Mouse (Mus musculus) lung, postnatal 0 days (tissue): ENCODE results near the gene Rassf1.

Experiments
- CTCF ChIP-seq: IDR thresholded peaks from 2 replicates; pipeline ENCODE4 v1.5.1; 2016; ENCODE audit warnings: antibody characterized with exemption, mild to moderate bottlenecking
- EP300 ChIP-seq: IDR thresholded peaks from 2 replicates; pipeline ENCODE4 v1.6.1; 2016; ENCODE audit warnings: antibody characterized with exemption, mild to moderate bottlenecking, control low read depth

DNA sequence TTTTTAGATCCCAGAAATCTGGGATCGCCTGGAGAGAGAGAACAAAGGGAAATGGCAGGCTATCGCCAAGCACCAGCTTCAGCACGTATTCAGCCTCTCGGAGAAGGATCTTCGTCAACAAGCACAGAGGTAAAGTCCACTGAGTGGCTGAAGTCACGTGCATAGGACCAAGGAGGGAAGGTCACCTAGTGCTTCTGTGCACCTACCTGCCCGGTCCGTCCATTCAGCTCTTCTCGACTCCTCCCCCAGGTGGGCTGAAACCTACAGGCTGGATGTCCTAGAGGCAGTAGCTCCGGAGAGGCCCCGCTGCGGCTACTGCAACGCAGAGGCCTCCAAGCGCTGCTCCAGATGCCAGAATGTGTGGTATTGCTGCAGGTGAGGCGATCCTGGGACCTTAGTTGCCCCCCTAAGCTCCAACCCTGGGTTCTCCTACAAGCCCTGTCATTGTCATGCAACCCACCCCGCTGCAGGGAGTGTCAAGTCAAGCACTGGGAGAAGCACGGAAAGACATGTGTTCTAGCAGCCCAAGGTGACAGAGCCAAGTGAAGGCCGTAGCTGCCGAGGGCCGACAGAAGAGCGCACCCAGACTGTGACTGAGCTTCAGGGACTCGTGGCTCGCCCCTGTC is 751 bp upstream of the Rassf1 start:
- no peak for TF ChIP-seq EP300
- no peak for TF ChIP-seq CTCF
